ENCODE assay signal across 16 mouse cellular contexts in the genomic region with DNA sequence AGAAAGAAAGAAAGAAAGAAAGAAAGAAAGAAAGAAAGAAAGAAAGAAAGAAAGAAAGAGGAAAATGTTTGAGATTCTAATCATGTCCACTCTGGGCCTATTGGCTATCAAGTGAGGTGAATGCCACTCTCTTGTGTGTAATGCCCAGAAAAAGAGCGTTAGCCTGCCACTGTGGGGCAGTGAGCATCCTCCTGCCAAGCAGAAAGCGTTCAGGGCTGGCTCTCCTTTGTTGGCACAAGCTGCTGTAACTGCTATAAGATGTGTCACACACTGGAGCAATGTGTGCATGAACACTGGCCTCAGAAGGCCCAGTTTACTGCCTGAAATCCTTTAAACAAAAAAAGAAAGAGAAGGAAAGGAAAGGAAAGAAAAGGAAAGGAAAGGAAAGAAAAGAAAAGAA. TPM values are rescaled to one million over a fixed set of nuclear protein-coding genes. Genes with fewer than 3 reads are reported as not detected.
"Had no signal": no experiment of that assay in that cellular context is flagged by ENCODE, and none has a peak within 500 bp of the region (broad histone marks: within the 10 kb centered on the region; RNA-seq: fewer than 3 reads in every experiment).

No protein-coding gene starts in this region.

- H3K27me3 ChIP-seq: kidney, embryonic 15.5 days; midbrain, embryonic 13.5 days had no signal

- H3K4me2 ChIP-seq: kidney, embryonic 15.5 days; liver, embryonic 13.5 days; midbrain, embryonic 13.5 days had no signal

- ATAC-seq: midbrain, embryonic 13.5 days had no signal

- H3K9ac ChIP-seq: kidney, embryonic 15.5 days; liver, embryonic 13.5 days had no signal

- H3K4me3 ChIP-seq: kidney, embryonic 15.5 days; left cerebral cortex, adult 2 months; liver, embryonic 13.5 days; midbrain, embryonic 13.5 days had no signal

- DNase-seq: kidney, adult 8-10 months; kidney, postnatal 10 days; kidney, postnatal 36 days; layer of hippocampus, postnatal 36 days; liver, embryonic 13.5 days; lung, adult 2 months; lung, postnatal 14 days; retina, postnatal 1 day; thymus, adult 18-20 months; thymus, postnatal 36 days had no signal

- H3K9me3 ChIP-seq: kidney, embryonic 15.5 days; liver, embryonic 13.5 days; midbrain, embryonic 13.5 days had no signal

- H3K27ac ChIP-seq: left cerebral cortex, adult 2 months; liver, embryonic 13.5 days had no signal

- H3K36me3 ChIP-seq: liver, embryonic 13.5 days had no signal

RNA-seq across cellular contexts. Expression of gene Rgma, which starts 26.8 kb away (rescaled TPM):
- total RNA-seq: megakaryocyte progenitor cell, adult 5-6 weeks; megakaryocyte-erythroid progenitor cell, adult 5-6 weeks; neutrophil, adult 5-6 weeks had no signal
